Mouse (Mus musculus) kidney, adult 11 months (tissue): ENCODE measurements around the gene Tollip.
"Not testable (repeated sequence)": the region's sequence is repeated elsewhere in the genome, so short reads cannot be mapped to it uniquely, and the experiment has no call there.

Source experiments
- DNase-seq: peaks from one replicate; pipeline ENCODE4 v3.0.0; 2022

Gene Tollip

GRCm38 (mm10) chr7:141924917-141925316 lies 6.6 kb upstream of the Tollip start:
- DNase-seq: no peak

GRCm38 (mm10) chr7:141924121-141924520 lies 5.8 kb upstream of the Tollip start:
- not testable (repeated sequence) for DNase-seq

GRCm38 (mm10) chr7:141911305-141911704 lies 7.0 kb downstream of the Tollip start:
- DNase-seq: no peak

- no peak for DNase-seq
Measured at GRCm38 (mm10) chr7:141908591-141908990, 9.7 kb downstream of the Tollip start.

GRCm38 (mm10) chr7:141902791-141903190 lies 15.5 kb downstream of the Tollip start:
- DNase-seq: no peak

- DNase-seq: peak; percentile 98
Measured at GRCm38 (mm10) chr7:141902269-141902729, 16.0 kb downstream of the Tollip start.

GRCm38 (mm10) chr7:141901825-141902224 lies 16.5 kb downstream of the Tollip start:
- DNase-seq: no peak

- no peak for DNase-seq
Measured at GRCm38 (mm10) chr7:141892151-141892550, 26.2 kb downstream of the Tollip start.

GRCm38 (mm10) chr7:141878813-141879212 lies 39.5 kb downstream of the Tollip start:
- no peak for DNase-seq

- no peak for DNase-seq
Measured at GRCm38 (mm10) chr7:141874891-141875290, 43.4 kb downstream of the Tollip start.

- DNase-seq: no peak
Measured at GRCm38 (mm10) chr7:141870553-141870952, 47.8 kb downstream of the Tollip start.

- DNase-seq: no peak
Measured at GRCm38 (mm10) chr7:141869644-141870043, 48.7 kb downstream of the Tollip start.

GRCm38 (mm10) chr7:141861046-141861445 lies 57.3 kb downstream of the Tollip start:
- no peak for DNase-seq

- DNase-seq: no peak
Measured at GRCm38 (mm10) chr7:141840354-141840753, 78.0 kb downstream of the Tollip start.

GRCm38 (mm10) chr7:141838779-141839178 lies 79.5 kb downstream of the Tollip start, which contains the start of gene Muc5b:
Muc5b (plus strand) TSS chr7:141839070.
- DNase-seq: no peak

GRCm38 (mm10) chr7:141836423-141836822 lies 81.9 kb downstream of the Tollip start:
- no peak for DNase-seq

- DNase-seq: no peak
Measured at GRCm38 (mm10) chr7:141835941-141836340, 82.4 kb downstream of the Tollip start.
